Mouse (Mus musculus): ENCODE results near the gene Slc4a10. TPM values are rescaled to one million over a fixed set of nuclear protein-coding genes. Genes with fewer than 3 reads are reported as not detected.
A peak's percentile ranks its signal among the peaks of the same experiment; 100 is the strongest.

The Slc4a10 gene
- polyA plus RNA-seq, 1 experiment from 2014 or later, result 20.1 TPM

DNA sequence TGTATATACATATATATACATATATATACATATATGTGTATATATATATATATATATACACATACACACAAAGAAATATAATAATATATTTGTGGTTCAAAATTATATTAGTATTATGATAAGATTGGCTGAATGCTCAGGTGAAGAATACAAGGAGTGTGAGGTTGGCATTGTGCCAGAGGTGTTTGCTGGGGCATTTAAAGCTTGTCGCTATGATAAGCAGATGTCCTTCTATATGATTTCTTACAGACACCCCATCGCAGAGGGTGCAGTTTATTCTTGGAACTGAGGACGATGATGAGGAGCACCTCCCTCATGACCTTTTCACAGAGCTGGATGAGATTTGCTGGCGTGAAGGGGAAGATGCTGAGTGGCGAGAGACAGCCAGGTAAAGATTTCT is 164.8 kb downstream of the Slc4a10 start:
- Histone ChIP-seq H3K4me2 (ENCODE audit: low read length) (no peak overlapping the region), H3K36me3 (ENCODE audit: control insufficient read depth, insufficient read depth, low read length) (no peaks in the 10 kb centered on the region), H3K27ac (replicated peaks; ENCODE audit: low read depth, low read length) (no peak overlapping the region), H3K4me3 (replicated peaks; ENCODE audit: low read depth, low read length) (no peak overlapping the region), H3K4me1 (ENCODE audit: control insufficient read depth, insufficient read depth, low read length) (no peaks in the 10 kb centered on the region), H3K9ac (replicated peaks; ENCODE audit: low read length) (no peak overlapping the region), H3K27me3 (ENCODE audit: control insufficient read depth, insufficient read depth, low read length) (no peaks in the 10 kb centered on the region), H3K9me3 (ENCODE audit: control insufficient read depth, low read length) (no peaks in the 10 kb centered on the region)
- WGBS, result 86% methylated on average over 5 of the region's 5 CpGs
- DNase-seq, result no peak
- no peak for ATAC-seq (ENCODE audit: low FRiP score, low TSS enrichment)

- H3K36me3 ChIP-seq (ENCODE audit: control insufficient read depth, insufficient read depth, low read length), result no peaks in the 10 kb centered on the region
- no peak overlapping the region for H3K9ac ChIP-seq (replicated peaks; ENCODE audit: low read length)
- H3K27me3 ChIP-seq (ENCODE audit: control insufficient read depth, insufficient read depth, low read length), result no peaks in the 10 kb centered on the region
- H3K4me1 ChIP-seq (ENCODE audit: control insufficient read depth, insufficient read depth, low read length), result no peaks in the 10 kb centered on the region
- no peaks in the 10 kb centered on the region for H3K9me3 ChIP-seq (ENCODE audit: control insufficient read depth, low read length)
- no peak overlapping the region for H3K4me2 ChIP-seq (ENCODE audit: low read length)
- no peak overlapping the region for H3K4me3 ChIP-seq (replicated peaks; ENCODE audit: low read depth, low read length)
- no peak overlapping the region for H3K27ac ChIP-seq (replicated peaks; ENCODE audit: low read depth, low read length)
- ATAC-seq (ENCODE audit: low FRiP score, low TSS enrichment), result no peak
- no peak for DNase-seq
Observed at GRCm38 (mm10) chr2:62227563-62227962, 181.3 kb downstream of the Slc4a10 start.

DNA sequence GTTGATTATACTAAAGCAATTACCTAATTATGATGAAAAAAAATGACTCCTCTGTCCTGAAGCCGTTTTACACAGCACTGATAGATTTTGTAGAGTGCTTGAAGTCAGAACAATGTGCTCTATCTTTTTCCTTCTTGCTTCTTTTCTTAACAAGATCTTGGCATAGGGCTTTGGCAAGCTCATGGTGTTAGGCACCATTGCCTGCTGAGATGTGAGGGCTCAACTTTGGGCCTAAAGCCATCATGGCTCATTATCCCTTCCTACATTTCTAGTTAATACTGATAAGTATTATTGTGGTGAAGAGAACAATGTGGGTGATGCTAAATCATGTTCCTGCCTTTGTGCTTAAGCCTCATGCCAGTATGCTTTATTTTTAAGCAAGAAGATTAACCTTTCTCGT is 185.0 kb downstream of the Slc4a10 start:
- no peaks in the 10 kb centered on the region for H3K27me3 ChIP-seq (ENCODE audit: control insufficient read depth, insufficient read depth, low read length)
- H3K4me2 ChIP-seq (ENCODE audit: low read length), result no peak overlapping the region
- no peaks in the 10 kb centered on the region for H3K9me3 ChIP-seq (ENCODE audit: control insufficient read depth, low read length)
- no peaks in the 10 kb centered on the region for H3K4me1 ChIP-seq (ENCODE audit: control insufficient read depth, insufficient read depth, low read length)
- DNase-seq (no peak), ATAC-seq (ENCODE audit: low FRiP score, low TSS enrichment) (no peak)
- H3K27ac ChIP-seq (replicated peaks; ENCODE audit: low read depth, low read length), result no peak overlapping the region
- no peak overlapping the region for H3K9ac ChIP-seq (replicated peaks; ENCODE audit: low read length)
- no peaks in the 10 kb centered on the region for H3K36me3 ChIP-seq (ENCODE audit: control insufficient read depth, insufficient read depth, low read length)
- 83% methylated on average over 2 of the region's 2 CpGs for WGBS
- H3K4me3 ChIP-seq (replicated peaks; ENCODE audit: low read depth, low read length), result no peak overlapping the region

GRCm38 (mm10) chr2:62244167-62244566 is 197.9 kb downstream of the Slc4a10 start:
- no peaks in the 10 kb centered on the region for H3K9me3 ChIP-seq (ENCODE audit: control insufficient read depth, low read length)
- no peak overlapping the region for H3K27ac ChIP-seq (replicated peaks; ENCODE audit: low read depth, low read length)
- no peaks in the 10 kb centered on the region for H3K36me3 ChIP-seq (ENCODE audit: control insufficient read depth, insufficient read depth, low read length)
- H3K9ac ChIP-seq (replicated peaks; ENCODE audit: low read length), result no peak overlapping the region
- no peak overlapping the region for H3K4me2 ChIP-seq (ENCODE audit: low read length)
- DNase-seq (peak; percentile 24), ATAC-seq (ENCODE audit: low FRiP score, low TSS enrichment) (peak; percentile 27; the same call in 1 of the 2 replicates)
- no peaks in the 10 kb centered on the region for H3K4me1 ChIP-seq (ENCODE audit: control insufficient read depth, insufficient read depth, low read length)
- WGBS, result 13% methylated on average over 4 of the region's 4 CpGs
- H3K4me3 ChIP-seq (replicated peaks; ENCODE audit: low read depth, low read length), result no peak overlapping the region
- no peaks in the 10 kb centered on the region for H3K27me3 ChIP-seq (ENCODE audit: control insufficient read depth, insufficient read depth, low read length)

GRCm38 (mm10) chr2:62268467-62268866 is 222.2 kb downstream of the Slc4a10 start:
- H3K9me3 ChIP-seq (ENCODE audit: control insufficient read depth, low read length), result no peaks in the 10 kb centered on the region
- no peaks in the 10 kb centered on the region for H3K4me1 ChIP-seq (ENCODE audit: control insufficient read depth, insufficient read depth, low read length)
- WGBS, result 94% methylated on average over 9 of the region's 9 CpGs
- DNase-seq (no peak), ATAC-seq (ENCODE audit: low FRiP score, low TSS enrichment) (no peak)
- H3K4me3 ChIP-seq (replicated peaks; ENCODE audit: low read depth, low read length), result no peak overlapping the region
- no peaks in the 10 kb centered on the region for H3K27me3 ChIP-seq (ENCODE audit: control insufficient read depth, insufficient read depth, low read length)
- H3K36me3 ChIP-seq (ENCODE audit: control insufficient read depth, insufficient read depth, low read length), result no peaks in the 10 kb centered on the region
- H3K27ac ChIP-seq (replicated peaks; ENCODE audit: low read depth, low read length), result no peak overlapping the region
- H3K4me2 ChIP-seq (ENCODE audit: low read length), result no peak overlapping the region
- H3K9ac ChIP-seq (replicated peaks; ENCODE audit: low read length), result no peak overlapping the region

DNA sequence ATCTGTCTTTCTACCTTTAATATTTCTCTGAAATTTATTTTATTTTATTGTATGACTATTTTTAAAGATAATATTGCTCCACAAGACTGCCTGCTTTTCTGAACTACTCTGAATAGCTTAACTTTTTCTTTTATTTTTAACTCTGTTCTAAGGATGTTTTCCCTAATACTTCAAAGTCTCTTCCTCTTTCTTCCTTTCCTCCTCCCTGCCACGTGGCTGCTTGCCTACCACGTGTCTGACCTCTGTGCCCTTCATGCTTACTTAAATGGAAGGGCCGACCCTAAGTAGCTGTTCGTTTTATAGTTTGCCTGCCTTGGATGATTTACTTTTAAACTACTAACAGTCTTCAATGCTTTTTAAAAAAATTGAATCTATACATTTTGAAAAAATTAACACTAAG is 225.6 kb downstream of the Slc4a10 start:
- no peak for ATAC-seq (ENCODE audit: low FRiP score, low TSS enrichment)
- Histone ChIP-seq H3K9ac (replicated peaks; ENCODE audit: low read length) (no peak overlapping the region), H3K27ac (replicated peaks; ENCODE audit: low read depth, low read length) (no peak overlapping the region), H3K9me3 (ENCODE audit: control insufficient read depth, low read length) (no peaks in the 10 kb centered on the region), H3K4me3 (replicated peaks; ENCODE audit: low read depth, low read length) (no peak overlapping the region), H3K4me1 (ENCODE audit: control insufficient read depth, insufficient read depth, low read length) (no peaks in the 10 kb centered on the region), H3K36me3 (ENCODE audit: control insufficient read depth, insufficient read depth, low read length) (no peaks in the 10 kb centered on the region), H3K4me2 (ENCODE audit: low read length) (no peak overlapping the region), H3K27me3 (ENCODE audit: control insufficient read depth, insufficient read depth, low read length) (no peaks in the 10 kb centered on the region)
- WGBS, result 69% methylated on average over 4 of the region's 4 CpGs
- no peak for DNase-seq

GRCm38 (mm10) chr2:62278779-62279178 is 232.5 kb downstream of the Slc4a10 start:
- WGBS, result 89% methylated on average over 3 of the region's 3 CpGs
- no peaks in the 10 kb centered on the region for H3K36me3 ChIP-seq (ENCODE audit: control insufficient read depth, insufficient read depth, low read length)
- H3K27me3 ChIP-seq (ENCODE audit: control insufficient read depth, insufficient read depth, low read length), result no peaks in the 10 kb centered on the region
- no peak overlapping the region for H3K4me2 ChIP-seq (ENCODE audit: low read length)
- H3K4me1 ChIP-seq (ENCODE audit: control insufficient read depth, insufficient read depth, low read length), result no peaks in the 10 kb centered on the region
- no peak overlapping the region for H3K9ac ChIP-seq (replicated peaks; ENCODE audit: low read length)
- H3K9me3 ChIP-seq (ENCODE audit: control insufficient read depth, low read length), result no peaks in the 10 kb centered on the region
- H3K27ac ChIP-seq (replicated peaks; ENCODE audit: low read depth, low read length), result no peak overlapping the region
- no peak overlapping the region for H3K4me3 ChIP-seq (replicated peaks; ENCODE audit: low read depth, low read length)
- no peak for DNase-seq
- ATAC-seq (ENCODE audit: low FRiP score, low TSS enrichment), result no peak

GRCm38 (mm10) chr2:62279777-62280176 is 233.5 kb downstream of the Slc4a10 start:
- Histone ChIP-seq H3K4me3 (replicated peaks; ENCODE audit: low read depth, low read length) (no peak overlapping the region), H3K9me3 (ENCODE audit: control insufficient read depth, low read length) (no peaks in the 10 kb centered on the region), H3K27ac (replicated peaks; ENCODE audit: low read depth, low read length) (no peak overlapping the region), H3K4me2 (ENCODE audit: low read length) (no peak overlapping the region), H3K27me3 (ENCODE audit: control insufficient read depth, insufficient read depth, low read length) (no peaks in the 10 kb centered on the region), H3K36me3 (ENCODE audit: control insufficient read depth, insufficient read depth, low read length) (no peaks in the 10 kb centered on the region), H3K9ac (replicated peaks; ENCODE audit: low read length) (no peak overlapping the region), H3K4me1 (ENCODE audit: control insufficient read depth, insufficient read depth, low read length) (no peaks in the 10 kb centered on the region)
- no peak for DNase-seq
- 88% methylated on average over 7 of the region's 7 CpGs for WGBS
- ATAC-seq (ENCODE audit: low FRiP score, low TSS enrichment), result no peak

GRCm38 (mm10) chr2:62285026-62285425 is 238.8 kb downstream of the Slc4a10 start:
- ATAC-seq (ENCODE audit: low FRiP score, low TSS enrichment) (no peak), DNase-seq (no peak)
- H3K27ac ChIP-seq (replicated peaks; ENCODE audit: low read depth, low read length), result no peak overlapping the region
- no peak overlapping the region for H3K9ac ChIP-seq (replicated peaks; ENCODE audit: low read length)
- no peaks in the 10 kb centered on the region for H3K4me1 ChIP-seq (ENCODE audit: control insufficient read depth, insufficient read depth, low read length)
- no peaks in the 10 kb centered on the region for H3K27me3 ChIP-seq (ENCODE audit: control insufficient read depth, insufficient read depth, low read length)
- H3K36me3 ChIP-seq (ENCODE audit: control insufficient read depth, insufficient read depth, low read length), result no peaks in the 10 kb centered on the region
- H3K4me3 ChIP-seq (replicated peaks; ENCODE audit: low read depth, low read length), result no peak overlapping the region
- no peaks in the 10 kb centered on the region for H3K9me3 ChIP-seq (ENCODE audit: control insufficient read depth, low read length)
- WGBS, result 86% methylated on average over 2 of the region's 2 CpGs
- no peak overlapping the region for H3K4me2 ChIP-seq (ENCODE audit: low read length)

All from midbrain, embryonic 14.5 days (tissue).